Mouse (Mus musculus): Measurements from ENCODE around the gene Lama5. TPM values are rescaled to one million over a fixed set of nuclear protein-coding genes. Genes with fewer than 3 reads are reported as not detected.

Gene Lama5
- polyA plus RNA-seq, 1 experiment from 2014 or later = 11.2 TPM

DNA sequence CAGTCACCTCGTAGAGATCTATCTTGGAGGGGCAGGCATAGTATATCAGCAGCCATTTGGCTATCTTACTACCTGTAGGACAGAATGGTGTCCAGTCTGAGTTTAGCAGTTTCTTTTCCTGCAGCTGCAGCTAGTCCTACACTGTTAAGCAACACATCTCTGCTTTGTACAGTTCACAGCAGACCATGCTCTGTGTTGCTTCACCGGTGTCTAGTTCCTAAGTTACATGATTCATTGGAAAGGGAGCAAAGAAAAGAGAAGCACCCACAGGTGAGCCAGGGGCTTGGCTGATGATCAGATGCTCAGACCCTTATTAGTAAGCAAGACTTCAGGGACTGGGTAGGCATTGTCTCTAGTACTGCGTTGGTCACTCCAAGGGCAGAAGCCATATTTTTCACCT lies 91.7 kb downstream of the Lama5 start:
- peaks cover 7% of the 10 kb centered on the region for H3K36me3 ChIP-seq (replicated peaks)
- 85% methylated on average over 3 of the region's 3 CpGs for WGBS

GRCm38 (mm10) chr2:180133231-180133630 lies 92.4 kb downstream of the Lama5 start:
- no peaks in the 10 kb centered on the region for H3K9me3 ChIP-seq
- 94% methylated on average over 4 of the region's 4 CpGs for WGBS
- no peak overlapping the region for H3K4me3 ChIP-seq
- no peak overlapping the region for H3K27ac ChIP-seq
- H3K36me3 ChIP-seq (replicated peaks) = 0 out of 2 replicates have a peak, but pooled peaks cover under 1% of the 10 kb centered on the region
- H3K27me3 ChIP-seq (ENCODE audit: poor library complexity, severe bottlenecking) = no peaks in the 10 kb centered on the region
- no peak for DNase-seq (ENCODE audit: extremely low spot score, low spot score)
- no peaks in the 10 kb centered on the region for H3K4me1 ChIP-seq

More for the DNA sequence above, 91.7 kb downstream of the Lama5 start:
- H3K27me3 ChIP-seq (ENCODE audit: poor library complexity, severe bottlenecking) = no peaks in the 10 kb centered on the region
- no peaks in the 10 kb centered on the region for H3K9me3 ChIP-seq
- H3K27ac ChIP-seq = no peak overlapping the region
- no peak for DNase-seq (ENCODE audit: extremely low spot score, low spot score)
- H3K4me3 ChIP-seq = no peak overlapping the region
- no peaks in the 10 kb centered on the region for H3K4me1 ChIP-seq

- H3K4me1 ChIP-seq = peaks cover 29% of the 10 kb centered on the region
- peaks cover 10% of the 10 kb centered on the region for H3K36me3 ChIP-seq (replicated peaks)
- DNase-seq (ENCODE audit: extremely low spot score, low spot score) = no peak
- no peaks in the 10 kb centered on the region for H3K9me3 ChIP-seq
- WGBS = 63% methylated on average over 1 of the region's 1 CpGs
- no peak overlapping the region for H3K27ac ChIP-seq
- H3K4me3 ChIP-seq = no peak overlapping the region
- no peaks in the 10 kb centered on the region for H3K27me3 ChIP-seq (ENCODE audit: poor library complexity, severe bottlenecking)
Observed at GRCm38 (mm10) chr2:180127675-180128074, 98.0 kb downstream of the Lama5 start.

Small RNA genes lying within 50 kb of the gene (microRNA-seq; reads per million reads assigned to microRNA genes)
- gene Mir3091 (4.8 reads per million, percentile 12 among the genes with 10 or more reads in this experiment), gene Mir7005 (not detected)

Other genes with a start within 250 kb of the Lama5 start
- gene Taf4, start 249.2 kb downstream of the Lama5 start, polyA plus RNA-seq (2016; fragmentation: Nextera tagmentation; extraction: Ambion mirVana) = 3.6 and 4.2 TPM in 2 replicates
- gene Lsm14b, start 200.9 kb downstream of the Lama5 start, polyA plus RNA-seq (2016; fragmentation: Nextera tagmentation; extraction: Ambion mirVana) = 8.5 and 8.9 TPM in 2 replicates
- gene Psma7, start 183.4 kb downstream of the Lama5 start, polyA plus RNA-seq (2016; fragmentation: Nextera tagmentation; extraction: Ambion mirVana) = 856 and 905 TPM in 2 replicates
- gene Ss18l1, start 183.3 kb downstream of the Lama5 start, polyA plus RNA-seq (2016; fragmentation: Nextera tagmentation; extraction: Ambion mirVana) = 7.0 TPM in 2 replicates
- gene Mtg2, start 155.3 kb downstream of the Lama5 start, polyA plus RNA-seq (2016; fragmentation: Nextera tagmentation; extraction: Ambion mirVana) = 34.0 and 35.2 TPM in 2 replicates
- gene Hrh3, start 121.4 kb downstream of the Lama5 start, polyA plus RNA-seq (2016; fragmentation: Nextera tagmentation; extraction: Ambion mirVana) = 1.1 and 1.3 TPM in 2 replicates
- gene Osbpl2, start 106.6 kb downstream of the Lama5 start, polyA plus RNA-seq (2016; fragmentation: Nextera tagmentation; extraction: Ambion mirVana) = 23.9 and 26.2 TPM in 2 replicates
- gene Adrm1, start 54.4 kb downstream of the Lama5 start, polyA plus RNA-seq (2016; fragmentation: Nextera tagmentation; extraction: Ambion mirVana) = 271 and 281 TPM in 2 replicates
- gene Rps21, start 31.5 kb upstream of the Lama5 start, polyA plus RNA-seq (2016; fragmentation: Nextera tagmentation; extraction: Ambion mirVana) = 560 and 577 TPM in 2 replicates
- gene Cables2, start 47.6 kb upstream of the Lama5 start, polyA plus RNA-seq (2016; fragmentation: Nextera tagmentation; extraction: Ambion mirVana) = 9.2 and 12.0 TPM in 2 replicates
- gene Rbbp8nl, start 64.0 kb upstream of the Lama5 start, polyA plus RNA-seq (2016; fragmentation: Nextera tagmentation; extraction: Ambion mirVana) = 0.32 and 0.35 TPM in 2 replicates
- gene Gata5, start 108.8 kb upstream of the Lama5 start, polyA plus RNA-seq (2016; fragmentation: Nextera tagmentation; extraction: Ambion mirVana) = 0.15 TPM in 1 of 2 replicates, not detected in the other
- 4.9 and 6.9 TPM in 2 replicates for gene Slco4a1, start 230.4 kb upstream of the Lama5 start, polyA plus RNA-seq (2016; fragmentation: Nextera tagmentation; extraction: Ambion mirVana)

All from forebrain, embryonic 10.5 days (tissue).